Mouse (Mus musculus) fibroblast of lung, adult 2 months (primary cell): ENCODE measurements around the gene Cited2.

ENCODE experiments used
- DNase-seq: peaks from one replicate; pipeline ENCODE4 v3.0.0-alpha.2; 2011; ENCODE audit warnings: low read depth

The Cited2 gene

GRCm38 (mm10) chr10:17723871-17724741 lies 1.1 kb downstream of the Cited2 start:
- no peak for DNase-seq

GRCm38 (mm10) chr10:17725037-17725584 lies 2.1 kb downstream of the Cited2 start:
- DNase-seq: no peak

- no peak for DNase-seq
These were observed 2.8 kb downstream of the Cited2 start for GRCm38 (mm10) chr10:17725644-17726372.

DNA sequence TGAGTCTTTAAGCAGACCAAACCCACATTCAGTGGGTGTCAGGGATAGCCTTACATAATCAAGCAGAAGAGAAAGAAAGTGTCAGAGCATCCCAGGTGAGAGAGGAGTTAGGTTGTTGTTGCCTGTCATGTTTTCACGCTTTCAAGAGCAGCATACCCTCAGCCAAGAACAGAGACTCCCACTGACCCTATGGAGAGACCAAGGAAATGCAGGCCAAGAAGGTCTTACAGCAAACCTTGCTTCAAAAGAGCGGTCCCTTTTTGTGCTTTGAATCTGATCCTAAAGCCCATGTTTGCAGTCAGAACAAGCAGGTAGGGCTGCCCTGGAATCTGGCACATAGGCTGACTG lies 3.3 kb downstream of the Cited2 start:
- no peak for DNase-seq

DNA sequence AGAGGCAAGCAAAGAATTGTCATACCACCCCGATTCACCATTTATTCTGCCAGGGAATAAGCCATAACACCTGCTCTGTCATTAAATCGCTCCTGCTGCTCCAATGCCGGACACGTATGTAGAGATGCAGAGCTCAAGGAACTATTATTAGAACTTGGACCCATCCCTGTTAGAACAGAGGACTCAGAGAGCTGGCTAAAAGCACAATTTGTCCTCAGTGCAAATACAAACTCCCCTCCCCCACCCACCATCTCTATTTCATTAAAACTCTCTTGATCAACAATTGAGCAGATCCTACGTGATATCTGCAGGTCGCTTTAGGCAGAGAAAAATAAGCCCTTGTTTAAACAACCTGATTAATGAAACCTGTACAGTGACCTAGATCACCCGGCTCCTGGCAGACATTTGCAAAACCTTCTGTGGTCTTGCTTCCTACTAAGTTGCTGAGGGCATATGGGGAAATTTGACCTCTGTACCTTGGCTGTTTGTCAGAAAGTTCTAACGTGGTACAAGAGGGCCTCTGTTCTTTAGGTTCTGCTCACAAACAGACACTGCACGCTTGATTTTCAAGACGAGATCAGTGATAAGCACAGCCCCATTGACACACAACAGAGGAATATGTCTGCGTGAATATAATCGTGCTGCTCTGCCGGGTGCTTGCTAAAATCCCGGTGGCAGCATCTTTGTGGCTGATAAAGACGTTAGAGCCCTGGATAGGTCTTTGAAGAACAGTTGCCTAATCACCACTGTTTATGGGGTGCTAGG lies 4.3 kb downstream of the Cited2 start:
- DNase-seq: no peak

GRCm38 (mm10) chr10:17727926-17728279 lies 4.9 kb downstream of the Cited2 start:
- peak; percentile 40 for DNase-seq

DNA sequence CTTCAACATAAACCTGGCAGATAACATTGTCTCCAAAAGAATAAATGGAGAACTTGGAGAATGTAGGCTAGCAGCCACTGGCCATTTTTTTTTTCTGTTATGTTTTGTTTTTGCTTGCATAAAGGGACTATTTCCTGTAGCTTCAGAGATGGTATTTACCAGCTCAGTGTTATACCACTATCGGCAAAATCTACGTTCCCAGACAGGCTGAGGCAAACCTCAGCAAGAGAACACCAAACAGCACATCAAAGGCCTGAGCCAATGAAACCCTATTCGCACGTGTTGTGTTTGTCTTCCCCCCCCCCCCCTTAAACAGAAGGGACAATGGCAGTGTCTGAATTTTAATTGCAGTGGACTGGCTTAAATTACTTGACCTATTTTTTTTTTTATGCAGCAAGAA lies 5.7 kb downstream of the Cited2 start:
- no peak for DNase-seq

- DNase-seq: no peak
These were observed 6.5 kb downstream of the Cited2 start for GRCm38 (mm10) chr10:17729476-17729875.

DNA sequence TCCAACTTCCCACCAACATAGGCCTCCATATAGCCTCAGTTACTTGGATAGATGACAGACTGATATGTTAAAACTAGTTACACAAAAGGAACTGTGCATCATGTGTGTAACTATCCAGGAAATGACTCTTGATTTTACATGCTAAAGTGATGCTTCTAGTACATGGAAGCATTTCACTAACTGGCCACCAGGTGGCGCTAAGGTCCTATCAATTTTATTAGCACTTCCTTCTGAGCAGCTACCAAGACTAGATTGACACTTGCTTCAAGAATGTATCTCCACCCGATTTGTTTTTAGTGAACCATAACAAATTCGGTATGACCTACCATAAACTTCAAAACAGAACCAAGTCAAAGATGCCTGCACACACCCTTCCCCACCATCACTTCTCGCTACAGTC lies 10.0 kb downstream of the Cited2 start:
- DNase-seq: peak; percentile 53

DNA sequence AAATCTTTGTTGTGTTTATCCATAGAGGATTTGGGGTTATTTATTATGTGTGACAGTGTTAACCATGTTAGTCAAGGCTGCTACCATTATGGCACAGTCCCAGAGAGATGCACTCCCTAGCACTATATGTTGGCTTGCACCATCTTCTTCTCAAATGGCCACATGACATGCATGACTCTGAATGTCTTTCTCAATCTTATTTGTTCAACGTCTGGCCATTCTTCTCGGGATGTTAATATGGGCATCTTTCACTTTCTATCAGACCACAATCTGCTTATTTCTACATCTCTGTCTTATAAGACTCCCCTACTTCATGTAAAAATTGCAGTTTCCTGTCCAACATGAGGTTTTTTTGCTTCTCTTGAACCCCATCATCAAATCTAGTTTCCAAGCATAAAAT lies 19.6 kb downstream of the Cited2 start:
- no peak for DNase-seq

DNA sequence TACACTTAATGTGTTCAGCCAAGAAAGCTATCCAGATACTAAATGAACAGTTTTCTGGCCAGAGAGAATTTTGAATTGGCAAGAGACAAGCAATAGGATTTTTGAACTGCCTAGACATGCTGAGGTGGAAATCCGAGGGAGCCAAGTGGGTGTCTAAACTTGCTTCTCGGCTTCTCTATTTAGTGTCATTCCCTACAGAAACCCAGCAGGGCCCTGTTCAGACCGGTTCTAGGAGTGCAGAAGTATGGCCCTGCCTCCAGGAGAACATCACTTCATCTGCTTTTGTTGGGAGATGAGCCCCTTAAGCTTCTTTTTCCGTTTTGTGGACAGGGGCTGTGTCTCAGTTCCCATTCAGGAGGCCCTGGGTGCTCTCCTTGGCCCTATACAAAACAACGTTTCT lies 29.5 kb downstream of the Cited2 start:
- DNase-seq: no peak

- DNase-seq: no peak
These were observed 36.8 kb downstream of the Cited2 start for GRCm38 (mm10) chr10:17759772-17760171.

GRCm38 (mm10) chr10:17760750-17761613 lies 38.0 kb downstream of the Cited2 start:
- peak; percentile 38 for DNase-seq

DNA sequence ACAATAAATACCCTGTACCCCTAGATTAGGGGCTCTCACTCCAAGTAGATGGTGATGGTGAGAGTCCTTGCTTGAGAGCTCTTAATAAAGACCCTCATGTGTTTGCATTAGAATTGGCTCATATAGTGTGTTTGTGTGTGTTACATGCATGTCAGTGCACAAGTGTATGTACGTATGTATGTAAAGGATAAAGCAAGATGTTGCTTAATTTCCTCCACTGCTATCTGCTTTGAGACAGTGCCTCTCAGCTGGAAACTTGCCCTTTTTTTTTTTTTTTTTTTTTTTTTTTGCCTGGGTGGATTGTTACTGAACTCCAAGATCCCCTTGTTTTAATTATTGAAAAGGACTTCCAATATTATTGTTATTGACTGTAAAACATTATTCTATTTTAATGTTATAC lies 38.6 kb downstream of the Cited2 start:
- DNase-seq: no peak

- no peak for DNase-seq
These were observed 39.9 kb downstream of the Cited2 start for GRCm38 (mm10) chr10:17762946-17763345.

DNA sequence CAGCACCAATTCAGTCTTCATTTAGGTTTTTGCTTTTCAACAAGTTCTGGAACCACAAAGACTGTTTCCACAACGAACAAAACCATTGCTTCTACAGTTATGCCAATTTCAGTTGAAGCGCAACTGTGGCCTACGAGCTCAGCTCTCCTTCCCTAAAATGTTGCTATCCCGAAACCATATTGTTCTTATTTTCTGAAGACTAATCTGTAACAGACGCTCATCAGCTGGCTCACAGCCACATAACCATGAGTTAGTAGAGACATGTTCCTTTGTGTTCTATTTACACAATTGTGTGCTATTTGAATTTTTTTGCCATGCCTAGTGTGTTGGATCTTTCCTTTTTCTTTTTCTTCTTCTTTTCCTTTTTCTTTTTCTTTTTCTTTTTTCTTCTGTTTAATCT lies 46.8 kb downstream of the Cited2 start:
- no peak for DNase-seq

DNA sequence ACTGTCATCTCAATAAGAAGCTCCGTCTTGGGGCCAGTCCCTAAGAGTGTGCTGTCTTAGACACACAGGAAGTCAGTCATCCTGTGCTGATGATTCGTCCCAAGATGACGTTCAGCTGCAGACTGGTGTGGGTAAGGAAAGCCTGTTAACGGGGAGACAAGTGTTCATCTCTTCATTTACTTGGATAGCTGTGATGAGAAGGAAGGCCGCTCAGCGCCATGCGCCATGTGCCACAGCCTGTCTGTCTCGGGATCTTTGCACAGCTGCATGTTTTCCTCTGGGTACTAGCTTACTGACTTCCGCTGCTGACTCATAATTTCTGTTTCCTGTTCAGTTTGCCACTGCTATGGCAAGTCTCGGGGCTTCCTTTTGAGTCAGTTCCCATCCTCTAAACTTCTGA lies 49.3 kb downstream of the Cited2 start:
- DNase-seq: no peak

DNA sequence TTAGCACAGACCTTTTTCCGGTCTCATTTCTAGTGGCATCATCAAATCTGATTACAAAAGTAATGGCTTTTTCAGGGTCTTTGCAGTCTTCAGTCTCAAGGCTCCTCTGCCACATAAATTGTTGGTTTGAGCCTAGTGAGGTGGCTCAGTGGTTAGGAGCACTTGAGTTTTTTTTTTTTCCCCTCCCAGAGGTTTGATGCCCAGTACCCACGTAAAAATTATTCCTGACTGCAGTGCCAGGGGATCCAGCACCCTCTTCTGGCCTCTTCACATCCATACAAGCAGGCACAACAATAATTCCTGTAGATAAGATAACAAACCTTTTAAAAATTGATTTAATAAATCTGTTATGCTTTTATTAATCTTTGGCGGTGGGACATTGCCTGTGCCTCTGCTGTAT lies 51.3 kb downstream of the Cited2 start:
- DNase-seq: no peak

GRCm38 (mm10) chr10:17775079-17775478 lies 52.1 kb downstream of the Cited2 start:
- no peak for DNase-seq
